Mouse (Mus musculus) gastrocnemius, postnatal 36 days (tissue): Measurements from ENCODE around the gene Fcrl5. TPM values are rescaled to one million over a fixed set of nuclear protein-coding genes. Genes with fewer than 3 reads are reported as not detected.

Experiments used
- DNase-seq, 2 experiments: peaks; one replicate each; pipeline ENCODE4 v3.0.0; 2022
- intact Hi-C: fragments of 180-260 bp; cut with DNase I; formaldehyde crosslinking; loops from one replicate; pipeline ENCODE4 v1.15.1; 2025
- total RNA-seq, 2 experiments: library from RNA; stranded (reverse); gene quantifications; 2 replicates each; pipeline ENCODE4 v1.2.3; 2021

The Fcrl5 gene
- total RNA-seq, 2 experiments from 2014 or later, result not detected

GRCm38 (mm10) chr3:87525837-87526570 lies 90.4 kb downstream of the Fcrl5 start:
- intact Hi-C loops, result no loop called here
- no peak for DNase-seq

- DNase-seq, result no peak
- intact Hi-C loops, result no loop called here
Observed at GRCm38 (mm10) chr3:87527139-87527538, 91.6 kb downstream of the Fcrl5 start.

GRCm38 (mm10) chr3:87528021-87528420 lies 92.4 kb downstream of the Fcrl5 start:
- intact Hi-C loops, result no loop called here
- DNase-seq, result no peak

GRCm38 (mm10) chr3:87528841-87529240 lies 93.3 kb downstream of the Fcrl5 start:
- no peak for DNase-seq
- intact Hi-C loops, result no loop called here

GRCm38 (mm10) chr3:87529568-87529967 lies 94.0 kb downstream of the Fcrl5 start:
- DNase-seq, result no peak
- intact Hi-C loops, result no loop called here

- intact Hi-C loops, result loop anchor here (5.0 kb wide), 1 partner anchor 87 kb away; the partner anchor contains the start of gene Arhgef11
- DNase-seq, result no peak
Observed at GRCm38 (mm10) chr3:87530234-87530633, 94.7 kb downstream of the Fcrl5 start.

GRCm38 (mm10) chr3:87533667-87534378 lies 98.2 kb downstream of the Fcrl5 start:
- no peak for DNase-seq
- intact Hi-C loops, result loop anchor here (5.0 kb wide), 1 partner anchor 83 kb away; the partner anchor contains the start of gene Arhgef11

- intact Hi-C loops, result no loop called here
Observed at GRCm38 (mm10) chr3:87538034-87538433, 102.5 kb downstream of the Fcrl5 start.

GRCm38 (mm10) chr3:87540028-87540675 lies 104.6 kb downstream of the Fcrl5 start:
- DNase-seq, result no peak
- intact Hi-C loops, result no loop called here

More at GRCm38 (mm10) chr3:87538034-87538433, 102.5 kb downstream of the Fcrl5 start:
- no peak for DNase-seq

- intact Hi-C loops, result no loop called here
- no peak for DNase-seq
Observed at GRCm38 (mm10) chr3:87540714-87541113, 105.1 kb downstream of the Fcrl5 start.

- no peak for DNase-seq
- intact Hi-C loops, result no loop called here
Observed at GRCm38 (mm10) chr3:87542481-87543215, 107.1 kb downstream of the Fcrl5 start.

- DNase-seq, result no peak
- intact Hi-C loops, result no loop called here
Observed at GRCm38 (mm10) chr3:87545554-87545953, 110.0 kb downstream of the Fcrl5 start.

GRCm38 (mm10) chr3:87546291-87546721 lies 110.7 kb downstream of the Fcrl5 start:
- intact Hi-C loops, result no loop called here
- DNase-seq, result no peak

- DNase-seq, result no peak
- intact Hi-C loops, result no loop called here
Observed at GRCm38 (mm10) chr3:87549908-87550307, 114.3 kb downstream of the Fcrl5 start.

Other genes starting within 250 kb of the Fcrl5 start
- gene Fcrls, start 172.0 kb upstream of the Fcrl5 start, total RNA-seq, result 1 to 10 TPM; 1.4 to 2.7 TPM
- gene Cd5l, start 77.9 kb upstream of the Fcrl5 start, total RNA-seq, result not detected
- not detected for gene Fcrl1, start 59.4 kb upstream of the Fcrl5 start, total RNA-seq
- gene Etv3, start 89.6 kb downstream of the Fcrl5 start, total RNA-seq, result 1 to 10 TPM; 8.1 to 9.5 TPM
- 10 to 100 TPM; 16.5 to 16.9 TPM for gene Arhgef11, start 181.8 kb downstream of the Fcrl5 start, total RNA-seq